ENCODE assay signal across 31 mouse cellular contexts in genomic region chr1:90297751-90298150, GRCm38 (mm10).
DNase-seq lines count a peak whose midpoint lies in the region; ATAC-seq and TF ChIP-seq lines count a peak whose summit lies in the region.
"Had no signal": no experiment of that assay in that cellular context is flagged by ENCODE, and none has a peak within 500 bp of the region (broad histone marks: within the 10 kb centered on the region; RNA-seq: fewer than 3 reads in every experiment).

No protein-coding gene starts in this region.

- no peak for TF ChIP-seq POLR2A in lung, adult 2 months (IDR thresholded peaks at IDR 0.05; ENCODE audit: borderline replicate concordance, extremely low read depth, low read depth, low read length)

- H3K36me3 ChIP-seq in kidney, embryonic 15.5 days, result no peaks in the 10 kb centered on the region
- no peaks in the 10 kb centered on the region for H3K36me3 ChIP-seq in lung, embryonic 16.5 days (ENCODE audit: control insufficient read depth, insufficient read depth, low read length)
- H3K36me3 ChIP-seq in limb, embryonic 11.5 days (ENCODE audit: control insufficient read depth, insufficient read depth, low read length), result no peaks in the 10 kb centered on the region
- H3K36me3 ChIP-seq: embryonic facial prominence, embryonic 13.5 days; forebrain, embryonic 10.5 days; forebrain, embryonic 15.5 days; heart, embryonic 12.5 days; intestine, embryonic 15.5 days; limb, embryonic 13.5 days; midbrain, embryonic 12.5 days; neural tube, embryonic 12.5 days had no signal

- H3K27me3 ChIP-seq in kidney, embryonic 15.5 days, result 0 out of 2 replicates have a peak, but pooled peaks cover 2% of the 10 kb centered on the region
- peaks cover 76% of the 10 kb centered on the region for H3K27me3 ChIP-seq in lung, embryonic 16.5 days (ENCODE audit: control insufficient read depth, insufficient read depth, low read depth, low read length)
- no peaks in the 10 kb centered on the region for H3K27me3 ChIP-seq in limb, embryonic 11.5 days (ENCODE audit: control insufficient read depth, insufficient read depth, low read length)
- H3K27me3 ChIP-seq: embryonic facial prominence, embryonic 13.5 days; forebrain, embryonic 15.5 days; heart, embryonic 12.5 days; intestine, embryonic 15.5 days; neural tube, embryonic 12.5 days had no signal

- peak; percentile 90 for ATAC-seq in kidney, embryonic 15.5 days (replicated peaks; ENCODE audit: low FRiP score)
- peak; percentile 82 for ATAC-seq in lung, embryonic 16.5 days (ENCODE audit: low read depth)
- peak; percentile 51; the same call in 1 of the 2 replicates for ATAC-seq in limb, embryonic 11.5 days (ENCODE audit: insufficient number of reproducible peaks, low FRiP score, low TSS enrichment, low read depth)
- ATAC-seq: forebrain, embryonic 15.5 days; hindbrain, embryonic 16.5 days; intestine, embryonic 15.5 days had no signal

- H3K9ac ChIP-seq in kidney, embryonic 15.5 days, result no peak overlapping the region
- no peak overlapping the region for H3K9ac ChIP-seq in lung, embryonic 16.5 days (ENCODE audit: low read length)
- H3K9ac ChIP-seq in limb, embryonic 11.5 days (ENCODE audit: low read length), result no peak overlapping the region
- H3K9ac ChIP-seq: embryonic facial prominence, embryonic 13.5 days; forebrain, embryonic 15.5 days; heart, embryonic 12.5 days; intestine, embryonic 15.5 days; limb, embryonic 13.5 days; midbrain, embryonic 12.5 days; neural tube, embryonic 12.5 days had no signal

- no peak overlapping the region for H3K4me2 ChIP-seq in kidney, embryonic 15.5 days
- H3K4me2 ChIP-seq in lung, embryonic 16.5 days (ENCODE audit: low read depth, low read length), result no peak overlapping the region
- no peak overlapping the region for H3K4me2 ChIP-seq in limb, embryonic 11.5 days (ENCODE audit: low read depth, severe bottlenecking)
- H3K4me2 ChIP-seq: embryonic facial prominence, embryonic 13.5 days; forebrain, embryonic 15.5 days; heart, embryonic 12.5 days; intestine, embryonic 15.5 days; liver, embryonic 11.5 days; midbrain, embryonic 12.5 days; neural tube, embryonic 12.5 days had no signal

- H3K9me3 ChIP-seq in kidney, embryonic 15.5 days (replicated peaks), result no peaks in the 10 kb centered on the region
- H3K9me3 ChIP-seq in lung, embryonic 16.5 days (ENCODE audit: control insufficient read depth, low read length), result no peaks in the 10 kb centered on the region
- H3K9me3 ChIP-seq in limb, embryonic 11.5 days (ENCODE audit: control insufficient read depth, low read length), result no peaks in the 10 kb centered on the region
- H3K9me3 ChIP-seq: embryonic facial prominence, embryonic 13.5 days; forebrain, embryonic 10.5 days; forebrain, embryonic 15.5 days; heart, embryonic 12.5 days; intestine, embryonic 15.5 days; limb, embryonic 13.5 days; midbrain, embryonic 12.5 days; neural tube, embryonic 12.5 days had no signal

- WGBS in kidney, embryonic 15.5 days, result 20% methylated on average over 5 of the region's 5 CpGs
- 34% methylated on average over 5 of the region's 5 CpGs for WGBS in lung, embryonic 16.5 days
- WGBS in lung, adult 2 months, result 73% methylated on average over 5 of the region's 5 CpGs
- 23% methylated on average over 5 of the region's 5 CpGs for WGBS in limb, embryonic 11.5 days

- H3K4me3 ChIP-seq in kidney, embryonic 15.5 days (replicated peaks), result no peak overlapping the region
- H3K4me3 ChIP-seq in lung, embryonic 16.5 days (ENCODE audit: low read length), result no peak overlapping the region
- H3K4me3 ChIP-seq in lung, adult 2 months (replicated peaks; ENCODE audit: extremely low read depth, low read depth, low read length), result no peak overlapping the region
- no peak overlapping the region for H3K4me3 ChIP-seq in limb, embryonic 11.5 days (ENCODE audit: low read depth, low read length)
- H3K4me3 ChIP-seq: embryonic facial prominence, embryonic 13.5 days; forebrain, embryonic 10.5 days; forebrain, embryonic 15.5 days; gastrocnemius, adult 2 months; heart, embryonic 12.5 days; intestine, embryonic 15.5 days; limb, embryonic 13.5 days; midbrain, embryonic 12.5 days; myocyte; neural tube, embryonic 12.5 days had no signal

- no peak for TF ChIP-seq CTCF in lung, adult 2 months (IDR thresholded peaks at IDR 0.05; ENCODE audit: insufficient read depth, low read length)

- H3K27ac ChIP-seq in kidney, embryonic 15.5 days, result peak overlapping the region; percentile 43; the same call in 1 of the 2 replicates
- no peak overlapping the region for H3K27ac ChIP-seq in lung, embryonic 16.5 days (ENCODE audit: low read length)
- H3K27ac ChIP-seq in limb, embryonic 11.5 days (replicated peaks; ENCODE audit: low read depth, low read length), result no peak overlapping the region
- H3K27ac ChIP-seq: embryonic facial prominence, embryonic 13.5 days; forebrain, embryonic 10.5 days; forebrain, embryonic 15.5 days; gastrocnemius, adult 2 months; intestine, embryonic 15.5 days; limb, embryonic 13.5 days; midbrain, embryonic 12.5 days; neural tube, embryonic 12.5 days had no signal

- peaks cover 15% of the 10 kb centered on the region for H3K4me1 ChIP-seq in kidney, embryonic 15.5 days
- no peaks in the 10 kb centered on the region for H3K4me1 ChIP-seq in lung, embryonic 16.5 days (replicated peaks; ENCODE audit: control insufficient read depth, insufficient read depth, low read length)
- H3K4me1 ChIP-seq in lung, adult 2 months (ENCODE audit: control insufficient read depth, insufficient read depth, low read length), result no peaks in the 10 kb centered on the region
- peaks cover 20% of the 10 kb centered on the region for H3K4me1 ChIP-seq in limb, embryonic 11.5 days (ENCODE audit: control insufficient read depth, insufficient read depth, low read length)
- H3K4me1 ChIP-seq: forebrain, embryonic 15.5 days; intestine, embryonic 15.5 days had no signal

- DNase-seq in kidney, postnatal 10 days, result no peak
- DNase-seq in lung, adult 2 months, result no peak
- DNase-seq in limb, embryonic 11.5 days (ENCODE audit: low spot score), result peak; percentile 62
- DNase-seq in lung, postnatal 36 days, result peak; percentile 49
- DNase-seq in cerebellum, postnatal 25 days, result no peak
- no peak for DNase-seq in yolk sac, embryonic 10.5 days (ENCODE audit: low spot score)
- DNase-seq: adrenal gland, adult 2 months; adrenal gland, postnatal 36 days; B cell, adult 2 months; cerebellum, adult 18-20 months; cerebellum, postnatal 10 days; gastrocnemius, adult 2 months; gastrocnemius, postnatal 36 days; heart, adult 18-20 months; kidney, adult 8-10 months; layer of hippocampus, adult 9-11 months; thymus, adult 2 months; thymus, postnatal 4 days had no signal

Comparison
In these comparisons a context has a peak if more than half of its experiments do, and no peak if none do; other contexts are left out.
1. DNase-seq: peak in limb, embryonic 11.5 days (single experiment) and lung, postnatal 36 days (single experiment); none in kidney, postnatal 10 days (single experiment), lung, adult 2 months (single experiment), cerebellum, postnatal 25 days (0 of 2) and yolk sac, embryonic 10.5 days (single experiment).
2. Peak in every context shown above with its lines, with median percentiles within 50 percentile points of each other: ATAC-seq.